Mouse (Mus musculus): ENCODE measurements around the gene Ttc33. TPM values are rescaled to one million over a fixed set of nuclear protein-coding genes. Genes with fewer than 3 reads are reported as not detected.
A peak's percentile ranks its signal among the peaks of the same experiment; 100 is the strongest.

Ttc33 gene
- total and polyA plus RNA-seq, 2 experiments from 2014 or later = 21.3 to 39.3 TPM

DNA sequence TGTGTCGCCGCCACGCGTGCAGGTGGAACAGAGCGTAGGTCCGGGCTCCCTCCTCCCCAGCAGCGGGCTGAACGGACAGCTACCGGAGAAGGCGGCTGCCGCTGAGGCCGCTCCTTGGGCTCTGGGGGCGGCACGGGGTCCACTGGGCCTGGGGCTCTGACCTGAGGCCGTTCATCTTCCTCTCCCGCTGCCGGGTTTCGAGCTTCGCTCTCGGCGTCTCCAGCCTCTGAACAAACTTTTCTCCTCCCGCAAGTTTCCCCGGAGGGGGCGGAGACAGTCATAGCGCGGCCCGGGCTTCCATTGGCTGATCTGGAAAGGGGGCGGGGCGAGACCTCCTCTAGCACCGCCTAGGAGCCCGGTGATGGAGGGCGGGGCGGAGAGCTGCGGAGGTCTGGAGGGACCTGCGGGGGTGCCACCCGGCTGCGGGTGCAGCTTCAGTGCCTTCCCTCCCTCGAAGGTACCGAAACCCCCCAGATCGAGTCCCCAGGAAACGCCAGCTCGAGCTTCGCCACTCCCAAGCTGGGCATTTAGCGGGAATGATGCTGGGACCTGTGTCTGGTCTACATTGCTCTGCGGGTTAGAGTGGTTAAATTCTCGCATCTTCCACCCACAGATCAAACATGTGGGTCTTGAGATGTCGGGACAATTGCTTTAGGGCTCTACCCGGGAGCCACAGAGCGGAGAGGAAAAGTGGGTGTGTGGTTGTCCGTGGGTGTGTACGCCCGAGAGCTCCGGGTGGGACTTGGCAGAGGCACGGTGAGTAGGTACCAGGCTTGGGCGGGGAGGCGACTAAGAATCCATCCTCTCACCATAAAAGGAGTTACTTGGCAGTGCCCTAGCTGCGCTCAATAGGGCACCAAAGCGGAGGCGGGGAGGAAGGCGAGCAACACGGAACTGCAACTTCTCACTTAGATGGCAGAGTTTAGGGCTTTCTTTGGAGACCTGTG, 58.9 kb downstream of the Ttc33 start, which contains the start of gene Ptger4:
Ptger4 (minus strand) TSS at position 229 of the 947 bp plus-strand sequence.
- H3K36me3 ChIP-seq (ENCODE audit: insufficient read depth, low read length) = no peaks in the 10 kb centered on the region
- peak; percentile 95 for ATAC-seq
- WGBS = under 1% methylated on average over 61 of the region's 61 CpGs
- H3K27me3 ChIP-seq (ENCODE audit: insufficient read depth, low read length) = peaks cover 12% of the 10 kb centered on the region
- H3K9me3 ChIP-seq (ENCODE audit: low read length) = no peaks in the 10 kb centered on the region
- H3K4me1 ChIP-seq (ENCODE audit: insufficient read depth, low read length) = peaks cover 17% of the 10 kb centered on the region; the same call in 1 of the 2 replicates
- H3K4me2 ChIP-seq (ENCODE audit: low read depth, low read length) = peak within 1 kb of the TSS; percentile 100
- peak within 1 kb of the TSS; percentile 60 for H3K4me3 ChIP-seq (ENCODE audit: low read length)
- TF ChIP-seq CTCF (IDR thresholded peaks at IDR 0.05; ENCODE audit: low read depth) = no peak
- peak; percentile 90 for DNase-seq (ENCODE audit: low spot score)
- no peak within 1 kb of the TSS for H3K27ac ChIP-seq
- H3K9ac ChIP-seq (replicated peaks; ENCODE audit: low read length) = peak within 1 kb of the TSS; percentile 47

DNA sequence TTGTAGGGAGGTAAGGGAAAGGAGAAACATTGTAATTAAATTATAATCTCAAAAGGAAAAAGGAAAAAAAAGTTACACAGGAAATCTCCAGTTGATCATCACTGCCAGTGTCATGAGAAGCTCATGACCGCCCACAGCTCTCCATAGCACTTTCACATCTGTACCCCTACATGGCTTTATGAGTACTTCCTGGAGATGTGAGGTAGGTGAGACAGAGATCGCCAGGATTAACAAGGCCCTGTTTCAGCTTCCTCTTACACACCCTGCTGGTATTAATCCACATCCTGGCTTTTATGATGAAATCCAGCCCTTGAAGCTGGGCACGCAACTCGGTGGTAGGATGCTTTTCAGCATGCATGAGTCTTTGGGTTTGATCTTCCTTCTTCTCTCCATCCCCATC, 64.9 kb downstream of the Ttc33 start:
- H3K36me3 ChIP-seq (ENCODE audit: insufficient read depth, low read length) = no peaks in the 10 kb centered on the region
- no peaks in the 10 kb centered on the region for H3K4me1 ChIP-seq (ENCODE audit: insufficient read depth, low read length)
- no peaks in the 10 kb centered on the region for H3K9me3 ChIP-seq (ENCODE audit: low read length)
- no peak for TF ChIP-seq CTCF (IDR thresholded peaks at IDR 0.05; ENCODE audit: low read depth)
- H3K9ac ChIP-seq (replicated peaks; ENCODE audit: low read length) = no peak overlapping the region
- WGBS = 78% methylated on average over 4 of the region's 4 CpGs
- no peak overlapping the region for H3K4me3 ChIP-seq (ENCODE audit: low read length)
- no peak for ATAC-seq
- no peak overlapping the region for H3K27ac ChIP-seq
- no peak for DNase-seq (ENCODE audit: low spot score)
- H3K27me3 ChIP-seq (ENCODE audit: insufficient read depth, low read length) = peaks cover 6% of the 10 kb centered on the region; the same call in 1 of the 2 replicates
- no peak overlapping the region for H3K4me2 ChIP-seq (ENCODE audit: low read depth, low read length)

DNA sequence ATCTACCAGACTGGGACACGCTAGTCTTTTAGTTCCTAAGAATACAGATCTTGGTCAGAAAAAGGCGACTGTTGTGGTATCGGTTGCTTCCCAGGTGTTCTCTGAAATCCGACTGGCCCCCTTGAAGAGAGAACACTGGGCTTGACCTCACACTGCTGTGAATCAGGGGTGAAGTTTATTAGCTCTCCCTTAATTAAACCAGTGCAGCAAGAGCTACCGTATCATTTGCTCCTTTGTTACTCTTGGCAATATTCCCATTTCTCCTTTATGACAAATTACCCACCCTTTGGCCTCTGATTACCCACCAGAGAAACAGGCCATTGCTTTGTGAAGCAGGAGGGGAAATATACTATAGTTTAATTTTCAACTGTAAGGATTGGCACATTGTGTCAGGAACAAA, 74.9 kb downstream of the Ttc33 start:
- H3K4me3 ChIP-seq (ENCODE audit: low read length) = no peak overlapping the region
- no peaks in the 10 kb centered on the region for H3K27me3 ChIP-seq (ENCODE audit: insufficient read depth, low read length)
- no peak overlapping the region for H3K27ac ChIP-seq
- WGBS = 30% methylated on average over 5 of the region's 5 CpGs
- no peak overlapping the region for H3K4me2 ChIP-seq (ENCODE audit: low read depth, low read length)
- ATAC-seq (no peak), DNase-seq (ENCODE audit: low spot score) (no peak)
- no peak for TF ChIP-seq CTCF (IDR thresholded peaks at IDR 0.05; ENCODE audit: low read depth)
- no peak overlapping the region for H3K9ac ChIP-seq (replicated peaks; ENCODE audit: low read length)
- no peaks in the 10 kb centered on the region for H3K9me3 ChIP-seq (ENCODE audit: low read length)
- no peaks in the 10 kb centered on the region for H3K4me1 ChIP-seq (ENCODE audit: insufficient read depth, low read length)
- H3K36me3 ChIP-seq (ENCODE audit: insufficient read depth, low read length) = no peaks in the 10 kb centered on the region

DNA sequence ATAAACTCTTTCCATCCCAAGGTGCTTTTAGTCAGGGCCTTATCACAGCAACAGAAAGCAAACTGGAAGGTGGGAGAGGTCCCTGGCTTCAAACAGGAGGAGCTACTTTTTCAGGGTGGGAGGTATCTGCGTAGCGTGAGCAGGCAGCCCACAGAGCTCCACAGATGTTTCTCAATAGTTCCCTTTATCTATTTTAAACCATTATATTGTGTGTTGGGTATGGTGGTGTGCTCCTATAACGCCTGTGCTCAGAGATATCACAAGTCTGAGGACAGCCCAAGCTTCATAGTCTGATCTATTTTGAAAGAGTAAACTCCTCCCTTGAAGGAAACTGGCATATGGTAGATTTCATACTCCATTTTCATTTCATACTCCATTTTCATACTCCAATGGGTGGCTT, 75.7 kb downstream of the Ttc33 start:
- Histone ChIP-seq H3K4me1 (ENCODE audit: insufficient read depth, low read length) (no peaks in the 10 kb centered on the region), H3K9ac (replicated peaks; ENCODE audit: low read length) (no peak overlapping the region), H3K9me3 (ENCODE audit: low read length) (no peaks in the 10 kb centered on the region), H3K4me3 (ENCODE audit: low read length) (no peak overlapping the region), H3K36me3 (ENCODE audit: insufficient read depth, low read length) (no peaks in the 10 kb centered on the region), H3K27ac (no peak overlapping the region), H3K27me3 (ENCODE audit: insufficient read depth, low read length) (no peaks in the 10 kb centered on the region), H3K4me2 (ENCODE audit: low read depth, low read length) (no peak overlapping the region)
- no peak for TF ChIP-seq CTCF (IDR thresholded peaks at IDR 0.05; ENCODE audit: low read depth)
- DNase-seq (ENCODE audit: low spot score) (no peak), ATAC-seq (no peak)
- 90% methylated on average over 3 of the region's 3 CpGs for WGBS

DNA sequence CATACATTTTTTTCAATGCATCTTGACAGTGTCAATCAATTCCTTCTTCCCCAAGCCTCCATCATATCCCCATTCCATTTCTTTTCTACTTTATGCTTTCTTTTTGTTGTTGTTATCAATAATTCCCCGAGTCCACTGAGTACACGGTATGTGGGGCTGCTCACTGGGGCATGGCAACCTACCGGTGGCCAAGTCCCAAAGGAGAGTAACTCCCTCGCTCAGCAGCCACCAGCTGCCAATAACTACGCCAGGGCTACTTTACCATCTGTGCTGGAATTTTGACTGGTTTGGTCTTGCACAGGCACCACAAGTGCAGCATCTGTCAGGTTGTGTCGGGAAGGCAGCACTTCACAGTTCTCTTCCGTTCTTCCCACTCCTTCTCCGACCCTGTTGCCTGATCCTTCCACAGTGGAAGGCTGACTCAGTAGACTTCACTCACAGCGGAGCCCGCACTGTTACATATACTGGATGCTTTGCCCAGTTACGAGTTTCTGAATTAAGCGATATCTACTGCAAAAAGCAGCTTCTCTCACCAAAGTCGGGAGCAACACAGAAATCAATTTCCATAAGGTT, 76.9 kb downstream of the Ttc33 start:
- no peak overlapping the region for H3K27ac ChIP-seq
- no peak for DNase-seq (ENCODE audit: low spot score)
- H3K9ac ChIP-seq (replicated peaks; ENCODE audit: low read length) = no peak overlapping the region
- H3K4me1 ChIP-seq (ENCODE audit: insufficient read depth, low read length) = no peaks in the 10 kb centered on the region
- H3K9me3 ChIP-seq (ENCODE audit: low read length) = no peaks in the 10 kb centered on the region
- no peak for ATAC-seq
- no peak for TF ChIP-seq CTCF (IDR thresholded peaks at IDR 0.05; ENCODE audit: low read depth)
- H3K27me3 ChIP-seq (ENCODE audit: insufficient read depth, low read length) = no peaks in the 10 kb centered on the region
- no peaks in the 10 kb centered on the region for H3K36me3 ChIP-seq (ENCODE audit: insufficient read depth, low read length)
- 72% methylated on average over 13 of the region's 13 CpGs for WGBS
- H3K4me3 ChIP-seq (ENCODE audit: low read length) = no peak overlapping the region
- H3K4me2 ChIP-seq (ENCODE audit: low read depth, low read length) = no peak overlapping the region

GRCm38 (mm10) chr15:5262874-5263504, 77.7 kb downstream of the Ttc33 start:
- no peak for TF ChIP-seq CTCF (IDR thresholded peaks at IDR 0.05; ENCODE audit: low read depth)
- Histone ChIP-seq H3K27ac (no peak overlapping the region), H3K36me3 (ENCODE audit: insufficient read depth, low read length) (no peaks in the 10 kb centered on the region), H3K27me3 (ENCODE audit: insufficient read depth, low read length) (no peaks in the 10 kb centered on the region), H3K4me2 (ENCODE audit: low read depth, low read length) (no peak overlapping the region), H3K9me3 (ENCODE audit: low read length) (no peaks in the 10 kb centered on the region), H3K4me1 (ENCODE audit: insufficient read depth, low read length) (no peaks in the 10 kb centered on the region), H3K9ac (replicated peaks; ENCODE audit: low read length) (no peak overlapping the region), H3K4me3 (ENCODE audit: low read length) (no peak overlapping the region)
- ATAC-seq (no peak), DNase-seq (ENCODE audit: low spot score) (no peak)
- WGBS = 75% methylated on average over 10 of the region's 10 CpGs
